Mouse (Mus musculus) forebrain, embryonic 12.5 days (tissue): ENCODE data around the gene Zfyve9. TPM values are rescaled to one million over a fixed set of nuclear protein-coding genes. Genes with fewer than 3 reads are reported as not detected.
"Not testable (repeated sequence)": the region's sequence is repeated elsewhere in the genome, so short reads cannot be mapped to it uniquely, and the experiment has no call there.

Source experiments
- ATAC-seq: fragments of 200-750 bp; cut with Nextera tagmentation; 2 replicates; pipeline ENCODE4 v1.8.0; 2017; ENCODE audit warnings: moderate TSS enrichment; ENCODE audit not compliant: low FRiP score
- H3K27ac ChIP-seq: fragments of 300-500 bp; sonication (generic); 2 replicates; pipeline ENCODE4 v1.5.1; 2016; ENCODE audit warnings: mild to moderate bottlenecking
- H3K27me3 ChIP-seq: fragments of 300-500 bp; sonication (generic); 2 replicates; pipeline ENCODE4 v1.6.1; 2016; ENCODE audit warnings: mild to moderate bottlenecking
- H3K36me3 ChIP-seq: fragments of 300-500 bp; sonication (generic); replicated peaks from 2 replicates; pipeline ENCODE4 v1.6.1; 2016; ENCODE audit warnings: mild to moderate bottlenecking
- H3K4me1 ChIP-seq: fragments of 300-500 bp; sonication (generic); 2 replicates; pipeline ENCODE4 v1.6.1; 2016
- H3K4me2 ChIP-seq: fragments of 300-500 bp; sonication (generic); 2 replicates; pipeline ENCODE4 v1.6.1; 2016; ENCODE audit warnings: mild to moderate bottlenecking, moderate library complexity
- H3K4me3 ChIP-seq: fragments of 300-500 bp; sonication (generic); replicated peaks from 2 replicates; pipeline ENCODE4 v1.5.1; 2016; ENCODE audit warnings: mild to moderate bottlenecking
- H3K9ac ChIP-seq: fragments of 300-500 bp; sonication (generic); 2 replicates; pipeline ENCODE4 v1.6.1; 2016; ENCODE audit warnings: mild to moderate bottlenecking
- H3K9me3 ChIP-seq: fragments of 300-500 bp; sonication (generic); 2 replicates; pipeline ENCODE4 v1.6.1; 2016
- WGBS: fragments of 180-500 bp; shearing (Covaris S2); methylation state at CpG from one replicate; pipeline ENCODE4 v1.1.7; 2016; 5-methylcytosine and 5-hydroxymethylcytosine counted together
- polyA plus RNA-seq: library from polyadenylated mRNA; unstranded; fragments of >200 nt; fragmentation: Nextera tagmentation; extraction: Ambion mirVana; gene quantifications from 2 replicates; pipeline ENCODE4 v1.2.1, GENCODE M21; 2016

Gene Zfyve9
- polyA plus RNA-seq, 1 experiment from 2014 or later, result 5.9 TPM

DNA sequence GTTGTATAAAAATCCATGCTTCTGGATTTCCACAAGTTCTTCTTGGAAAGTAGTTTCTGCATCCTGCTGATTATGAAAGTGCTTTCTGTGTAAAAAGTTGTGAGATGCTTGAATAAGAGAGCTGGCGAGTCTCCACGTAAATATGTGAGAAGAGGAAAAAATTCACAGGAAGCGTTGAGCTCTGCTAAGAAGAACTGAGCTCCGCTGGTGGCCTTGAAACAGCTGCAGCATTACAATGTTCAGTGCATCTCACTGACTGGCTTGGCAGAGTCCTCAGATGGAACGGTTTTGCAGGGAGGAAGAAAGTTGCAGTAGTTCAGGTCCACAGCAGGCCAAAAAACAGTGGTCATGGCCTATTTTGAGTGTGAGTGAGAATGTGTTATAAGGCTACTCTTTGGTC, 72.4 kb downstream of the Zfyve9 start:
- H3K4me3 ChIP-seq, result no peak overlapping the region
- ATAC-seq, result no peak
- H3K4me1 ChIP-seq, result no peaks in the 10 kb centered on the region
- 0 out of 2 replicates have a peak, but pooled peaks cover 3% of the 10 kb centered on the region for H3K36me3 ChIP-seq
- H3K4me2 ChIP-seq, result no peak overlapping the region
- H3K27ac ChIP-seq, result no peak overlapping the region
- H3K9me3 ChIP-seq, result no peaks in the 10 kb centered on the region
- H3K9ac ChIP-seq, result no peak overlapping the region
- WGBS, result 95% methylated on average over 5 of the region's 5 CpGs
- H3K27me3 ChIP-seq, result no peaks in the 10 kb centered on the region

DNA sequence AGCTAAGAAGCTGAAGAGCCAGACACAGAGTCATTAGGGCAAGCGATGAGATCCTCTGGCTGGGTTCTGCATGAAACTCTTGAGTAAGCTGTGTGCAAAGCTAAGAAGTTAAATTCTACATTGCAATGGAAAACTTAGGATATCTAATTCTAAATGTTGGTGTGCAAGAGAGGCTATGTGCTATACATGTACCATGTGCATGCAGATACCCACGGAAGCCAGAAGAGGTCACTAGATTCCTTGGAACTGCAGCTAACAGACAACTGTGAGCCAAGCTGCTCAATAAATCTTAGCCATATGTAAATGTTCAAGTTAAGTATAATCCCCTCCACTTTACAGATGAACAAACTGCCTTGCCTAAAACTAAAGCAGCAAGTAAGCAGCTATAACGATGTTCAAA, 83.7 kb downstream of the Zfyve9 start:
- Histone ChIP-seq H3K4me1 (no peaks in the 10 kb centered on the region), H3K27ac (no peak overlapping the region), H3K4me2 (no peak overlapping the region), H3K27me3 (no peaks in the 10 kb centered on the region), H3K9ac (no peak overlapping the region), H3K4me3 (no peak overlapping the region), H3K36me3 (no peaks in the 10 kb centered on the region; the same call in 1 of the 2 replicates), H3K9me3 (no peaks in the 10 kb centered on the region)
- WGBS, result 63% methylated on average over 3 of the region's 3 CpGs
- no peak for ATAC-seq

DNA sequence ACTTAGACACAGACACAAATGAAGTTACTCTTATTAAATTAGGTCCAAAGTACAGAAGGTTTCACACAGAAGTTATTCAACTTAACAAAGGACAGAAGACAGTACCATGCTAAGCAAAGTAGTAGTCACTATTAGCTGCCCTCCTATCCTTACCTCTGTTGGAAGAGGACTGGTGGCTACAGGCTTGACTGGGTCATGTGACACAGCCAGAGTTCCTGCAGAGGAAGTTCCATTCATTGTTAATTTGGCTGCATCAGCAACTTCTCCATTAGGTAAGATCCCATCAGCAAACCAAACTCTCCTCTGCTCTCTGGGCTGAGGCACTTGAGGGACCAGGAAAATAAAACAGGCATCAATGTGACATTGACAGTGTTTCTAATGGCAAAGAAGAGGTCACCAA, 89.1 kb downstream of the Zfyve9 start:
- Histone ChIP-seq H3K27ac (no peak overlapping the region), H3K9ac (no peak overlapping the region), H3K4me3 (no peak overlapping the region), H3K4me1 (no peaks in the 10 kb centered on the region), H3K27me3 (no peaks in the 10 kb centered on the region), H3K36me3 (peaks cover 15% of the 10 kb centered on the region), H3K4me2 (no peak overlapping the region), H3K9me3 (no peaks in the 10 kb centered on the region)
- ATAC-seq, result no peak

DNA sequence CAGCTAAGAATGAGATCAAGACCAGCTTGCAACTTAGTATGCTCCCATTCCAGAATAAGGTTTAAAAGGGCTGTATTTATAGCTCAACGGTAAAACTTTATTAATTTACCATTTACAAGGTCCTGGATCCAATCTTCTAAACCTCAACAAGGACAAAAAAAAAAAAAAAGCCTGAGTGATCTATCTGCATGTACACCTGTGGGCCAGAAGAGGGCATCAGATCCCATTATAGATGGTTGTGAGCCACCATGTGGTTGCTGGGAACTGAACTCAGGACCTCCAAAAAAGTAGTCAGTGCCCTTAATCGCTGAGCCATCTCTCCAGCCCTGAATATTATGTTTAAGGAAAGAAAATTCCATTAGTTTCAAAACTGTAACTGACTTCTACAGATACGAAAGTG, 90.1 kb downstream of the Zfyve9 start:
- Histone ChIP-seq H3K4me1 (no peaks in the 10 kb centered on the region), H3K9ac (no peak overlapping the region), H3K4me3 (no peak overlapping the region), H3K27ac (no peak overlapping the region), H3K36me3 (peaks cover 15% of the 10 kb centered on the region), H3K4me2 (no peak overlapping the region), H3K9me3 (no peaks in the 10 kb centered on the region), H3K27me3 (no peaks in the 10 kb centered on the region)
- WGBS, result 91% methylated on average over 3 of the region's 3 CpGs
- ATAC-seq, result no peak

DNA sequence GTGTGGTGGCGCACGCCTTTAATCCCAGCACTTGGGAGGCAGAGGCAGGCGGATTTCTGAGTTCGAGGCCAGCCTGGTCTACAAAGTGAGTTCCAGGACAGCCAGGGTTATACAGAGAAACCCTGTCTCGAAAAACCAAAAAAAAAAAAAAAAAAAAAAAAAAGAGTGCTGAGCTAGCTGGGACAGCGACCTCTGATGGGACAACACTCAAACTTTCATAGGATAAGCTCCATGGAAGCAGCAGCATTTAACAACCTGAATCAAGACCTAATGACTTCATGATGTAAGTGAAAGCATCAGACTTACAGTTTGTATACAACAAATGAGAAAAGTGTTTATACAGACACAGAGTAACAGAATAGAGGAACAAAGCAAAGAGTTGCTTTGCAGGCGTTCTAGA, 93.5 kb downstream of the Zfyve9 start:
- peaks cover 15% of the 10 kb centered on the region for H3K36me3 ChIP-seq
- H3K9ac ChIP-seq, H3K4me2 ChIP-seq, H3K4me1 ChIP-seq, H3K27me3 ChIP-seq, H3K9me3 ChIP-seq, ATAC-seq, H3K27ac ChIP-seq, H3K4me3 ChIP-seq: not testable (repeated sequence)
- WGBS, result 86% methylated on average over 6 of the region's 7 CpGs

DNA sequence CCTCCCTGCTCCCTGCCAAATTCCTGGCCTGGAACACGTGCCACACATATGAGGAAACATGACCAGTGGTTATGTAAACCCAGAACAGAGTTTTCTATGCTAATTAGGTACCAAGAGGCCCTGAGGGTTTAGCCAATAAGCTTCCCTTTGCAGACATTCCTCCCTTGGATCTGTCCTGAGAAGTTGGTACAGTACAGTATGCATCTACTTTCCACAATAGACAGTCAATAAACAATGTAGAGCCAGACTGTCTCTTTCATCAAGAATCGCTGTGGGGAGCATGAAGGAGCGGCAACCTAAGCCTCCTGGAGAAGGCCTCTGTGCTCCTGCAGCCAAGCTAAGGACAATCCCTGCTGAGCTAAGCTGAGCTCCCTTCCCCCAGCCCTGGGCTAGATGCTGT, 94.4 kb downstream of the Zfyve9 start:
- H3K27ac ChIP-seq, result no peak overlapping the region
- 0 out of 2 replicates have a peak overlapping the region, but pooled peaks have one; percentile 9 for H3K9ac ChIP-seq
- no peaks in the 10 kb centered on the region for H3K27me3 ChIP-seq
- H3K36me3 ChIP-seq, result peaks cover 18% of the 10 kb centered on the region
- H3K4me3 ChIP-seq, result no peak overlapping the region
- no peak overlapping the region for H3K4me2 ChIP-seq
- H3K4me1 ChIP-seq, result no peaks in the 10 kb centered on the region
- WGBS, result 50% methylated on average over 3 of the region's 3 CpGs
- ATAC-seq, result no peak
- no peaks in the 10 kb centered on the region for H3K9me3 ChIP-seq

DNA sequence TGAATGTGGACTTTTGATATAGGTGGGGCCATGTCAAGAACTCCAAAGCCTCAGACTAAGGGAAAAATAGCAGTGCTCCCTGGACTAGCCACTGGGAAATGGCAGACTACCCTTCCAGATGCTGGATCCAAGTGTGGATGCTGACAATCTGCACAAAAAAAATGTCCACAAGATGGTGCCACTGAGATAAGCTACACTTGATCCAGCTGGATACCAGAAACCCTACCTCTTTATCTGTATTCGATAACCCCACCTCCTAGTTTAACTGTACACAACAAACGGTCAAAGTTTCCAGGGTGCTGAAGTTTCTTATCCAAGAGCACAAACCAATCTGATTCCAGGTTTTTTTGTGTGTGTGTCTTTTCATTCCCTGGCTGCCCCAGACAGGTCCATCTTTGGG, 116.2 kb downstream of the Zfyve9 start:
- Histone ChIP-seq H3K4me3 (no peak overlapping the region), H3K4me1 (no peaks in the 10 kb centered on the region), H3K36me3 (peaks cover 18% of the 10 kb centered on the region), H3K9ac (no peak overlapping the region), H3K4me2 (no peak overlapping the region), H3K9me3 (no peaks in the 10 kb centered on the region), H3K27ac (no peak overlapping the region), H3K27me3 (no peaks in the 10 kb centered on the region)
- 82% methylated on average over 2 of the region's 2 CpGs for WGBS
- ATAC-seq, result no peak

DNA sequence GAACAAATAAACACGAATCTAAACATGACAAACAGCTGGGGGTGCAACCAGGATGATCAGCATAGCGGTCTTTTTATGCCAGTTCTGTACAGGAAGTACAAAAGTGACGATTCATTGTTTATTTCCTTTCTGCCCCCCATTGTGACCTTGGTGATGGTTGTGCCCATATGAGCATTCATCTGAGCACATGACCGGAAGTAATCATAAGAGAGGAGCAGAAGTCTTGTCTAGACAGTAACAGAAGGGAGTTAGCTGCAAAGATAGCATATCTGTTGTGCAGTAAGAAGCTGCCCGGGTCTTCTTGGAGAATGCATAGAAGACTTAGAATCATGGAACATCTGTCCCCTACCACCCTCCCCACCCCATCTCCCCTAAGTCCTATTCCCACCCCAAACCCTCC, 141.8 kb downstream of the Zfyve9 start:
- peaks cover 66% of the 10 kb centered on the region for H3K36me3 ChIP-seq
- no peak overlapping the region for H3K27ac ChIP-seq
- H3K27me3 ChIP-seq, result no peaks in the 10 kb centered on the region
- H3K4me3 ChIP-seq, result no peak overlapping the region
- no peak for ATAC-seq
- no peak overlapping the region for H3K4me2 ChIP-seq
- H3K9me3 ChIP-seq, result no peaks in the 10 kb centered on the region
- no peak overlapping the region for H3K9ac ChIP-seq
- 85% methylated on average over 5 of the region's 5 CpGs for WGBS
- peaks cover 5% of the 10 kb centered on the region; the same call in 1 of the 2 replicates for H3K4me1 ChIP-seq

DNA sequence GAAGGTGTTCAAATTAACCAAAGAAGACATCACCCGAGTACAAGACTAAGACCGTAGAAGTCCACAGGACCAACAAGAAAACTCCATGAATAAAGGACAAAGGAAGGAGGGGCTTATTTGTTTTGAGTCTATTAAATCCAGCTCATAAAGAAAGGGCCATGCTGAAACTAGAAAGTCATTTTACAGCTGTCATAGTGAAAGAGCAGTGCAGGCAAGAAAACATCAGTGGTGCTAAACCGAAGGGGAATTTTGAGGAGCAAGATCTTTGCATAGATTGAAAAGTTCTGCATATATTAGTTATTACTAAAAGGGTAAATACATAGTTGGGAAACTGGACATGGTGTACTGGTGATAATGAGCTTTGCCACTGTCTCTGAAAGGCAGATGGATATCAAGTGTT, 142.9 kb downstream of the Zfyve9 start:
- Histone ChIP-seq H3K9ac (no peak overlapping the region), H3K4me2 (no peak overlapping the region), H3K4me3 (no peak overlapping the region), H3K36me3 (peaks cover 68% of the 10 kb centered on the region), H3K9me3 (no peaks in the 10 kb centered on the region), H3K27ac (no peak overlapping the region), H3K4me1 (peaks cover 5% of the 10 kb centered on the region; the same call in 1 of the 2 replicates), H3K27me3 (no peaks in the 10 kb centered on the region)
- WGBS, result 86% methylated on average over 3 of the region's 3 CpGs
- ATAC-seq, result no peak

DNA sequence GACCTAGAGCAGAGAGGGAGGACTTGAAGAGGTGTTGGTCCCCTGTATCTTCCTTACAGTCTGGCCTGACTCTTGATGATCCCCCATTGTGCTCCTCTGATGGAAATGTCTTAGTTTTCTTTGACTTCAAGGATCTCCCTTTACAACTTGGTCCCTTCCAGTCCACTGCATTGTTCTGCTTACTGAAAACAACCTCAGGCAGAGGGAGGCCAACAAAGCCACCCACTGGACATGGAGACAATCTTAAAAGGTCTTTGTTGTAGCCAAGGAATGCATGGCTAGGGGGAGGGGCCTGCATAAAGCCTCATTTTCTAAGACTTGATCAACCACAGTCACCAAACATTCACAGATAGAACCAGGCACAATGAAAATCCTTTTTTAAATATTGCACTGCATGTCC, 145.5 kb downstream of the Zfyve9 start:
- H3K4me2 ChIP-seq, result no peak overlapping the region

DNA sequence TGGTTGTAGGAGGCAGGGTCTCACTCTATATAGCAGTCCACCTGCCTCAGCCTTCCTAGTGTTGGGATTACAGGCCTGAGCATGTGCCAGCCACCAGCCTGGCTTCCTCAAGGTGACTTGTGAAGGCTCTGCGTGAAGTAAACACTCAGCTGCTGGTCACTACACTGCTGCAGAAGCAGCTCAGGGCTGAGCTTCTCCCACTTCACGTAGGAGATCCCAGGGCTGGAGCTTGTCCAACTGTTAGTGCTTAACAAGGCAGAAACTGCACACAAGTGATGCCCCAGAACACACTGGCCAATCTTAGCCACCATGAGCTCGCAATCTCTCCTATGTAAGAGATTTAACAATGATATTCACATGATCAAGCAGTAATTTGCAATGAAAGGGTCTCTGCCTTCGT, 145.9 kb downstream of the Zfyve9 start:
- Histone ChIP-seq H3K27me3 (no peaks in the 10 kb centered on the region), H3K36me3 (peaks cover 81% of the 10 kb centered on the region), H3K27ac (no peak overlapping the region), H3K9me3 (no peaks in the 10 kb centered on the region), H3K4me1 (peaks cover 5% of the 10 kb centered on the region; the same call in 1 of the 2 replicates), H3K4me2 (no peak overlapping the region), H3K9ac (no peak overlapping the region), H3K4me3 (no peak overlapping the region)
- ATAC-seq, result no peak
- 45% methylated on average over 4 of the region's 4 CpGs for WGBS

More for the DNA sequence above, 145.5 kb downstream of the Zfyve9 start:
- Histone ChIP-seq H3K4me3 (no peak overlapping the region), H3K36me3 (peaks cover 79% of the 10 kb centered on the region), H3K27ac (no peak overlapping the region), H3K9me3 (no peaks in the 10 kb centered on the region), H3K9ac (no peak overlapping the region), H3K27me3 (no peaks in the 10 kb centered on the region), H3K4me1 (peaks cover 5% of the 10 kb centered on the region; the same call in 1 of the 2 replicates)
- ATAC-seq, result no peak

DNA sequence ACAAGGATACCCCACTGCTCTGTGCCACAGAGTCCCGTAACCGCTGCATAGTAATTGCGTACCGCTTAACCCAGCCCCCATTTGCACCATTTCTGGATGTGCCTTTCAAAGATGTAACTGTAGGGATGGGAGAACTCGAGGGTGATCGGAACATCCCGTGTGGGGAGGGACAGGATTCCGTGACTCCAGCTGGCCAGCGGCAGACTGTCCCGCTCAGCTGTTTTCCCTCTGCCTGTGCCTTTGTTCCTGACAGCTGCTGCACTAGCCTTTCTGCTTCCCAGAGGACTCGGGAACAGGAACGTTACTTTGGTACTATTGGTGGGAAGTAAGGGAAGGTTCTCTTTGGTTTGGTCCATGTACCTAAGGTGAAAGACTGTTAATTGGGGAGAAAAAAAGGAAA, 146.9 kb downstream of the Zfyve9 start:
- peaks cover 5% of the 10 kb centered on the region; the same call in 1 of the 2 replicates for H3K4me1 ChIP-seq
- H3K4me3 ChIP-seq, result no peak overlapping the region
- H3K27ac ChIP-seq, result no peak overlapping the region
- H3K27me3 ChIP-seq, result no peaks in the 10 kb centered on the region
- no peak overlapping the region for H3K9ac ChIP-seq
- H3K4me2 ChIP-seq, result no peak overlapping the region
- WGBS, result 82% methylated on average over 12 of the region's 12 CpGs
- no peaks in the 10 kb centered on the region for H3K9me3 ChIP-seq
- ATAC-seq, result no peak
- H3K36me3 ChIP-seq, result peaks cover 86% of the 10 kb centered on the region

DNA sequence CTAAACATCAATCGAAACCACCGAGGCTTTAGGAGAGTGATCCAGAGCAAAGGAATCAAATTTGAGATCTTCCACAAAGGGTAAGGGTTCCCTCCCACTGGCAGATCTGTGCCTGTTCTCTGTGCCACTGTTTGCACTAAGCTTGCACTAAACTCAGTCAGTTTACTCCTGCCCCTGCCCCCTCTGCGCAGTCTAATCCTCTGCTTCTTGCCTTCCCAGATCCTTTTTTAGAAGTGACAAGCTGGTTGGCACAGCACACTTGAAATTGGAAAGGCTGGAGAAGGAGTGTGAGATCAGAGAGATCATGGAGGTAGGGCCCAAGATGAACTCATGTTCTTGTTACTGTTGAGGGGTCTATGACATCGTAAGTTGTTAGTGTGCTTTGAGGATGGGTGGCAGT, 149.0 kb downstream of the Zfyve9 start:
- no peak overlapping the region for H3K4me2 ChIP-seq
- H3K27ac ChIP-seq, result no peak overlapping the region
- no peaks in the 10 kb centered on the region for H3K27me3 ChIP-seq
- no peak for ATAC-seq
- H3K4me3 ChIP-seq, result no peak overlapping the region
- no peak overlapping the region for H3K9ac ChIP-seq
- 95% methylated on average over 4 of the region's 4 CpGs for WGBS
- no peaks in the 10 kb centered on the region for H3K9me3 ChIP-seq
- H3K36me3 ChIP-seq, result peaks cover 95% of the 10 kb centered on the region
- H3K4me1 ChIP-seq, result peaks cover 5% of the 10 kb centered on the region; the same call in 1 of the 2 replicates
